Mouse (Mus musculus): ENCODE data around the gene C130050O18Rik.

DNA sequence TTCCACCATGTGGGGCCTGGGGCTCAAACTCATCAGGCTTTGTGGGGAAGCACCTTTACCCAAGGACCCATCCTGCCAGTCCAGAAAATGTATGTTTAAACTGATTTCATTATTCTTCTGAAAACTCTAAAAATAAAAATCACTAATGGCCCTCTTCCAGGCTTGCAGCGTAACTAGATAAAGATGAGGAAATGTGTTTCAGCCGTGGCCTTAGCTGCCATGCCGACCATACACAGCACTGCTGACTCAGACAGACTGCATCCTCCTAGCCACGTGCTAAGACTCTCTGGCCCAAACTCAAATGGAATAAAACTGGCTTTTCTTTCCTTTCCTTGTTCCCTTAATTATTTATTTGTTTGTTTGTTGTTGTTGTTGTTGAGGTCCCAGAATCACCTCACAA lies 59.8 kb downstream of the C130050O18Rik start:
- no peak for TF ChIP-seq CTCF (IDR thresholded peaks at IDR 0.05; ENCODE audit: control insufficient read depth, insufficient read depth, insufficient read length)
- no peak for TF ChIP-seq USF1 (IDR thresholded peaks at IDR 0.05; ENCODE audit: low read depth)
- no peak for TF ChIP-seq MAX (IDR thresholded peaks at IDR 0.05)
- TF ChIP-seq FOSL1 (IDR thresholded peaks at IDR 0.05; ENCODE audit: insufficient read depth, low read length, poor library complexity, severe bottlenecking), result no peak
